Mouse (Mus musculus) brain, embryonic 14.5 days (tissue): ENCODE measurements around the gene Gm49321.

Experiments used
- CTCF ChIP-seq: fragments of 200-500 bp; IDR thresholded peaks from 2 replicates; pipeline ENCODE4 v1.5.1; 2012; ENCODE audit warnings: inconsistent platforms, mild to moderate bottlenecking, moderate library complexity, borderline replicate concordance; ENCODE audit not compliant: insufficient read depth, insufficient read length; ENCODE audit errors: extremely low read depth
- POLR2A ChIP-seq: fragments of 200-500 bp; IDR thresholded peaks from 2 replicates; pipeline ENCODE4 v1.6.1; 2012; ENCODE audit warnings: mild to moderate bottlenecking, inconsistent platforms, borderline replicate concordance; ENCODE audit not compliant: poor library complexity, insufficient read depth, insufficient read length, severe bottlenecking; ENCODE audit errors: extremely low read depth

DNA sequence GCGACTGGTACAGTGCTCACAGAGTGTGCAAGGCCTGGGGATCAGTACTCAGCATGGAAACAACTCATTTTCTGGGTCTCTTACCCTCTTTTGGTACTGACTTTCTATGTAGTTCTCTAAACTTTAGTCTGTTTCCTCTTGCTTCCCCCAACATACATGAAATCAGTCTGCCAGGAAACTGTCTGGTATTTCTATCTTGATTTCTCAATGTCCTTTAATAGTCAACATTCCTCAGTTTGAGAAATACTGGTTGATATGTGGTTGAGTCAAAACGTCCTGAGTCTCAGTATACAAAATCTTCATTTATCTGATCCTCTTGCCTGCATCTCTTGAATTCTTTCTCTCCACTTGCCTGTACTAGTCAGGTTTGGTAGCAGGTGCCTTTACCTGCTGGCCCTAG is 2.9 kb upstream of the Gm49321 start:
- TF ChIP-seq CTCF = no peak
- no peak for TF ChIP-seq POLR2A
